Mouse (Mus musculus) stomach, embryonic 14.5 days (tissue): ENCODE data around the gene Gm20481. TPM values are rescaled to one million over a fixed set of nuclear protein-coding genes. Genes with fewer than 3 reads are reported as not detected.
"Not testable (repeated sequence)": the region's sequence is repeated elsewhere in the genome, so short reads cannot be mapped to it uniquely, and the experiment has no call there.

Source experiments
- ATAC-seq: fragments of 200-750 bp; cut with Nextera tagmentation; 2 replicates; pipeline ENCODE4 v1.8.0; 2017; ENCODE audit warnings: low read depth, moderate TSS enrichment; ENCODE audit not compliant: insufficient number of reproducible peaks, insufficient read depth, low FRiP score
- H3K27ac ChIP-seq: fragments of 300-500 bp; sonication (generic); 2 replicates; pipeline ENCODE4 v1.5.1; 2014; ENCODE audit warnings: mild to moderate bottlenecking, low read length, moderate library complexity, mixed read lengths
- H3K27me3 ChIP-seq: fragments of 300-500 bp; sonication (generic); 2 replicates; pipeline ENCODE4 v1.6.1; 2014; ENCODE audit warnings: low read length, control low read depth, mixed read lengths; ENCODE audit not compliant: control insufficient read depth, insufficient read depth
- H3K36me3 ChIP-seq: fragments of 300-500 bp; sonication (generic); 2 replicates; pipeline ENCODE4 v1.6.1; 2014; ENCODE audit warnings: mild to moderate bottlenecking, control low read depth, low read length, moderate library complexity, mixed read lengths; ENCODE audit not compliant: control insufficient read depth, insufficient read depth
- H3K4me1 ChIP-seq: fragments of 300-500 bp; sonication (generic); 2 replicates; pipeline ENCODE4 v1.6.1; 2014; ENCODE audit warnings: low read length, control low read depth, mixed read lengths; ENCODE audit not compliant: control insufficient read depth, insufficient read depth
- H3K4me2 ChIP-seq: fragments of 300-500 bp; sonication (generic); replicated peaks from 2 replicates; pipeline ENCODE4 v1.6.1; 2014; ENCODE audit warnings: low read depth, low read length, control low read depth
- H3K4me3 ChIP-seq: fragments of 300-500 bp; sonication (generic); 2 replicates; pipeline ENCODE4 v1.5.1; 2014; ENCODE audit warnings: low read depth, low read length, control low read depth
- H3K9ac ChIP-seq: fragments of 300-500 bp; sonication (generic); replicated peaks from 2 replicates; pipeline ENCODE4 v1.6.1; 2014; ENCODE audit warnings: low read depth, mild to moderate bottlenecking, control low read depth, low read length, moderate library complexity, mixed read lengths
- H3K9me3 ChIP-seq: fragments of 300-500 bp; sonication (generic); 2 replicates; pipeline ENCODE4 v1.6.1; 2016; ENCODE audit warnings: low read depth, low read length, control low read depth; ENCODE audit not compliant: control insufficient read depth
- WGBS: fragments of 180-500 bp; shearing (Covaris S2); extraction: QIAGEN DNeasy Blood & Tissue Kit; methylation state at CpG from one replicate; pipeline ENCODE4 v1.1.7; 2014; 5-methylcytosine and 5-hydroxymethylcytosine counted together
- polyA plus RNA-seq: library from polyadenylated mRNA; unstranded; fragments of >200 nt; fragmentation: Nextera tagmentation; extraction: Ambion mirVana; gene quantifications from 2 replicates; pipeline ENCODE4 v1.2.1, GENCODE M21; 2014

The Gm20481 gene
- polyA plus RNA-seq, 1 experiment from 2014 or later, result not detected

GRCm38 (mm10) chr17:35000717-35001451 is 31.2 kb downstream of the Gm20481 start, which contains the start of gene Vars:
Gene Vars (plus strand): TSS chr17:35000987.
- peaks cover 22% of the 10 kb centered on the region for H3K4me1 ChIP-seq

GRCm38 (mm10) chr17:35001452-35002152 is 31.9 kb downstream of the Gm20481 start:
- peak overlapping the region; percentile 91 for H3K4me3 ChIP-seq
- peaks cover 36% of the 10 kb centered on the region for H3K36me3 ChIP-seq
- H3K27me3 ChIP-seq, result no peaks in the 10 kb centered on the region
- 1% methylated on average over 35 of the region's 35 CpGs for WGBS
- ATAC-seq, result peak; percentile 3; the same call in 1 of the 2 replicates
- no peaks in the 10 kb centered on the region for H3K9me3 ChIP-seq
- H3K27ac ChIP-seq, result peak overlapping the region; percentile 98
- H3K9ac ChIP-seq, result peak overlapping the region; percentile 93
- H3K4me1 ChIP-seq, result peaks cover 22% of the 10 kb centered on the region
- peak overlapping the region; percentile 97 for H3K4me2 ChIP-seq

More at GRCm38 (mm10) chr17:35000717-35001451, 31.2 kb downstream of the Gm20481 start, which contains the start of gene Vars:
- Histone ChIP-seq H3K4me3 (peak within 1 kb of the TSS; percentile 91), H3K4me2 (peak within 1 kb of the TSS; percentile 97), H3K36me3 (peaks cover 33% of the 10 kb centered on the region), H3K27ac (peak within 1 kb of the TSS; percentile 98), H3K9me3 (no peaks in the 10 kb centered on the region), H3K9ac (peak within 1 kb of the TSS; percentile 93), H3K27me3 (no peaks in the 10 kb centered on the region)
- peak; percentile 91 for ATAC-seq
- under 1% methylated on average over 83 of the region's 83 CpGs for WGBS

GRCm38 (mm10) chr17:35002153-35002865 is 32.6 kb downstream of the Gm20481 start:
- peak overlapping the region; percentile 91 for H3K4me3 ChIP-seq
- peak overlapping the region; percentile 98 for H3K27ac ChIP-seq
- peak overlapping the region; percentile 93 for H3K9ac ChIP-seq
- peak overlapping the region; percentile 97 for H3K4me2 ChIP-seq
- ATAC-seq, result no peak
- no peaks in the 10 kb centered on the region for H3K27me3 ChIP-seq
- peaks cover 42% of the 10 kb centered on the region for H3K36me3 ChIP-seq
- H3K4me1 ChIP-seq, result peaks cover 20% of the 10 kb centered on the region
- WGBS, result 6% methylated on average over 12 of the region's 12 CpGs
- no peaks in the 10 kb centered on the region for H3K9me3 ChIP-seq

GRCm38 (mm10) chr17:35003022-35003838 is 33.5 kb downstream of the Gm20481 start:
- WGBS, result 49% methylated on average over 9 of the region's 9 CpGs
- Histone ChIP-seq H3K4me3 (peak overlapping the region; percentile 91; the same call in 1 of the 2 replicates), H3K4me2 (peak overlapping the region; percentile 97), H3K27ac (no peak overlapping the region), H3K4me1 (peaks cover 20% of the 10 kb centered on the region), H3K36me3 (peaks cover 42% of the 10 kb centered on the region), H3K9me3 (no peaks in the 10 kb centered on the region), H3K9ac (peak overlapping the region; percentile 93; the same call in 1 of the 2 replicates), H3K27me3 (no peaks in the 10 kb centered on the region)
- ATAC-seq, result no peak

GRCm38 (mm10) chr17:35004075-35004717 is 34.5 kb downstream of the Gm20481 start:
- Histone ChIP-seq H3K4me3 (no peak overlapping the region), H3K9ac (no peak overlapping the region), H3K36me3 (peaks cover 41% of the 10 kb centered on the region), H3K9me3 (no peaks in the 10 kb centered on the region), H3K4me1 (peaks cover 18% of the 10 kb centered on the region), H3K27me3 (no peaks in the 10 kb centered on the region), H3K4me2 (no peak overlapping the region), H3K27ac (no peak overlapping the region)
- ATAC-seq, result no peak
- WGBS, result 92% methylated on average over 17 of the region's 17 CpGs

GRCm38 (mm10) chr17:35005158-35005557 is 35.4 kb downstream of the Gm20481 start:
- Histone ChIP-seq H3K4me1 (peaks cover 15% of the 10 kb centered on the region), H3K27ac (no peak overlapping the region), H3K27me3 (no peaks in the 10 kb centered on the region), H3K4me3 (no peak overlapping the region), H3K4me2 (no peak overlapping the region), H3K36me3 (peaks cover 41% of the 10 kb centered on the region), H3K9me3 (no peaks in the 10 kb centered on the region), H3K9ac (no peak overlapping the region)
- WGBS, result 94% methylated on average over 10 of the region's 10 CpGs
- no peak for ATAC-seq

- not testable (repeated sequence) for H3K9me3 ChIP-seq, H3K4me3 ChIP-seq, H3K27me3 ChIP-seq, H3K4me2 ChIP-seq, ATAC-seq, H3K27ac ChIP-seq, H3K9ac ChIP-seq
- 95% methylated on average over 4 of the region's 5 CpGs for WGBS
- peaks cover 15% of the 10 kb centered on the region for H3K4me1 ChIP-seq
- H3K36me3 ChIP-seq, result peaks cover 48% of the 10 kb centered on the region
Measured at GRCm38 (mm10) chr17:35005902-35006301, 36.2 kb downstream of the Gm20481 start.
